ENCODE assay signal across 7 mouse cellular contexts in the genomic region with DNA sequence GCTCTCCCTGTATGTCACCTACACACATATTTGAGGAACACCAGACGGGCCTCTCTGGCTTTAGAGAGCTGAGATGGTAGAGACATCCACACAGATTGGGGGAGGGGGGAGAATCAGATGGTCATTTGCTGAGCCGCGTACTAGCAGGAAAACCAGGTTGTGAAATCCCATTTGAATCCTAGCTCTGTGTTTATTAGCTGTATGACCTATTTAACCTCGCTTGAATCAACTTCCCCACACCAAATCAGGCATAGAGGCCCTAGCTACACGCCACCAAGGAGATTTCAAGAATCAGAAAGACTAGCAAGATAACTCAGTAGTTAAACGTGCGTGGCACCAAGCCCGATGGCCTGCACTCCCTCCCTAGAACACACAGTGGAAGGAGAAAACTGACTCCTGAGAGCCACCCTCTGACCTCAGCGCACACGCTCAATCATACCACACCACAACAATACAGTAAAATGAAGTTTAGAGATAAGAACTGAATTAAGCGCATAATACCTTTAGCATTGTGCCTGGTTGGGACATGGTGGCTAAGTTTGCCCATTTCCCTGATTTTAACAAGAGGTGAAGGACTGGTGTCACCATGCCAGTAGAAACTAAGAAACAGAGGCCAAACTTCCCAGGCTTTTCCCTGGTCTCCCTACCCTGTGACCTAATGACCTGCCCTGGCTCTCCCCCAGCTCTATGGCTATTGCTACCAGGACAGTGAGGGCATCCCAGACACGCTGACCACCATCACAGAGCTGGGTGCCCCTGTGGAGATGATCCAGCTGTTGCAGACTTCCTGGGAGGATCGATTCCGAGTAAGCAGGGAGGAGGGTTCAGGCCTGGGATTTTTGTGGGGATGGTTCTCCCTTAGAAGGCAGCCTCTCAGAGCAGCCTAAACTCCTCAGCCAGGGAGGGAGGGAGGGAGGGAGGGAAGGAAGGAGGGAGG. TPM values are rescaled to one million over a fixed set of nuclear protein-coding genes. Genes with fewer than 3 reads are reported as not detected.
A peak's percentile ranks its signal among the peaks of the same experiment; 100 is the strongest.
DNase-seq lines count a peak whose midpoint lies in the region; ATAC-seq and TF ChIP-seq lines count a peak whose summit lies in the region.

No protein-coding gene starts in this region.

- no peak for ATAC-seq in hindbrain, embryonic 12.5 days (ENCODE audit: low FRiP score)
- no peak for ATAC-seq in liver, embryonic 14.5 days (ENCODE audit: insufficient read depth)

- TF ChIP-seq EP300 in liver, embryonic 14.5 days (IDR thresholded peaks at IDR 0.05; ENCODE audit: low read depth) = no peak

- H3K27me3 ChIP-seq in embryonic facial prominence, embryonic 10.5 days (replicated peaks; ENCODE audit: low read depth, poor library complexity, severe bottlenecking) = peaks cover 36% of the 10 kb centered on the region; the same call in 1 of the 2 replicates
- no peaks in the 10 kb centered on the region for H3K27me3 ChIP-seq in hindbrain, embryonic 12.5 days
- peaks cover 20% of the 10 kb centered on the region for H3K27me3 ChIP-seq in liver, embryonic 14.5 days (ENCODE audit: control insufficient read depth, insufficient read depth, low read length)

- peaks cover 63% of the 10 kb centered on the region for H3K36me3 ChIP-seq in embryonic facial prominence, embryonic 10.5 days (replicated peaks)
- peaks cover 28% of the 10 kb centered on the region for H3K36me3 ChIP-seq in hindbrain, embryonic 12.5 days
- H3K36me3 ChIP-seq in liver, embryonic 14.5 days (replicated peaks; ENCODE audit: control insufficient read depth, insufficient read depth, low read depth) = no peaks in the 10 kb centered on the region

- 60% methylated on average over 14 of the region's 14 CpGs for WGBS in embryonic facial prominence, embryonic 10.5 days
- 59% methylated on average over 14 of the region's 14 CpGs for WGBS in hindbrain, embryonic 12.5 days
- WGBS in liver, embryonic 14.5 days (ENCODE audit: insufficient replicate concordance) = 48% methylated on average over 14 of the region's 14 CpGs

- peak overlapping the region; percentile 87 for H3K4me3 ChIP-seq in embryonic facial prominence, embryonic 10.5 days
- H3K4me3 ChIP-seq in hindbrain, embryonic 12.5 days = peak overlapping the region; percentile 89
- 0 out of 4 replicates have a peak overlapping the region, but pooled peaks of 1 of the 2 experiments have one; percentile 0 for H3K4me3 ChIP-seq in liver, embryonic 14.5 days (ENCODE audit: insufficient read depth in 1 of 2, low read depth in 2 of 2, low read length in 2 of 2)

- no peak for TF ChIP-seq CTCF in liver, embryonic 14.5 days (IDR thresholded peaks at IDR 0.05; ENCODE audit: low read depth)

- peak overlapping the region; percentile 51 for H3K9ac ChIP-seq in hindbrain, embryonic 12.5 days
- no peak overlapping the region for H3K9ac ChIP-seq in liver, embryonic 14.5 days (replicated peaks)

- H3K4me1 ChIP-seq in embryonic facial prominence, embryonic 10.5 days = peaks cover 85% of the 10 kb centered on the region
- H3K4me1 ChIP-seq in hindbrain, embryonic 12.5 days = peaks cover 68% of the 10 kb centered on the region
- H3K4me1 ChIP-seq in liver, embryonic 14.5 days (replicated peaks; ENCODE audit: control insufficient read depth in 2 of 2, insufficient read depth in 2 of 2, low read length in 1 of 2) = peaks cover 0 to 13% of the 10 kb centered on the region in 2 experiments; a peak in 2 of 4 replicates

- peak overlapping the region; percentile 97 for H3K27ac ChIP-seq in embryonic facial prominence, embryonic 10.5 days (replicated peaks)
- H3K27ac ChIP-seq in hindbrain, embryonic 12.5 days = no peak overlapping the region
- no peak overlapping the region for H3K27ac ChIP-seq in liver, embryonic 14.5 days

- no peaks in the 10 kb centered on the region for H3K9me3 ChIP-seq in embryonic facial prominence, embryonic 10.5 days
- no peaks in the 10 kb centered on the region for H3K9me3 ChIP-seq in hindbrain, embryonic 12.5 days (replicated peaks)
- no peaks in the 10 kb centered on the region for H3K9me3 ChIP-seq in liver, embryonic 14.5 days (ENCODE audit: control insufficient read depth, low read length)

- peak overlapping the region; percentile 94 for H3K4me2 ChIP-seq in hindbrain, embryonic 12.5 days (replicated peaks)
- H3K4me2 ChIP-seq in liver, embryonic 14.5 days (ENCODE audit: low read depth) = peak overlapping the region; percentile 6; the same call in 1 of the 2 replicates

- DNase-seq in adipocyte (ENCODE audit: low spot score) = peak; percentile 37
- peak; percentile 15 for DNase-seq in embryonic facial prominence, embryonic 10.5 days (ENCODE audit: low spot score)
- no peak for DNase-seq in liver, embryonic 14.5 days (ENCODE audit: low read depth in 3 of 3, low spot score in 3 of 3)
- DNase-seq in cerebellum, postnatal 10 days = no peak
- no peak for DNase-seq in right cerebral cortex, postnatal 4 days
- DNase-seq in frontal cortex, adult 2 months (ENCODE audit: extremely low spot score in 1 of 2, low spot score in 1 of 2) = no peak

RNA-seq across cellular contexts. Expression of a gene that starts 4.5 kb away (rescaled TPM):
- polyA plus RNA-seq in embryonic facial prominence, embryonic 10.5 days (2016; fragmentation: Nextera tagmentation; extraction: Ambion mirVana) = 15.1 and 17.5 TPM in 2 replicates
- polyA plus RNA-seq in hindbrain, embryonic 12.5 days (2016; fragmentation: Nextera tagmentation; extraction: Ambion mirVana) = 14.6 and 17.9 TPM in 2 replicates
- polyA plus RNA-seq in liver, embryonic 14.5 days (2012; rRNA removed) = 14.7 and 15.3 TPM in 2 replicates
- polyA plus RNA-seq in liver, embryonic 14.5 days (2014; fragmentation: Nextera tagmentation; extraction: Ambion mirVana) = 2.3 and 2.8 TPM in 2 replicates
- 15.8 and 17.4 TPM in 2 replicates for polyA plus RNA-seq in frontal cortex, adult 2 months (2012; rRNA removed)

Comparison
In these comparisons a context has a peak if more than half of its experiments do, and no peak if none do; other contexts are left out.
1. DNase-seq: peak in adipocyte (single experiment) and embryonic facial prominence, embryonic 10.5 days (single experiment); none in liver, embryonic 14.5 days (0 of 3), cerebellum, postnatal 10 days (0 of 2), right cerebral cortex, postnatal 4 days (single experiment) and frontal cortex, adult 2 months (0 of 2).